Mouse (Mus musculus): ENCODE measurements around the gene Ccng2. TPM values are rescaled to one million over a fixed set of nuclear protein-coding genes. Genes with fewer than 3 reads are reported as not detected.

The Ccng2 gene
- polyA plus RNA-seq, 1 experiment from 2014 or later: 45.3 TPM

GRCm38 (mm10) chr5:93245280-93245679, 21.8 kb upstream of the Ccng2 start:
- Histone ChIP-seq H3K9me3 (no peaks in the 10 kb centered on the region; the same call in 1 of the 2 replicates), H3K36me3 (replicated peaks) (no peaks in the 10 kb centered on the region), H3K27me3 (ENCODE audit: poor library complexity, severe bottlenecking) (no peaks in the 10 kb centered on the region), H3K4me1 (no peaks in the 10 kb centered on the region), H3K4me3 (no peak overlapping the region), H3K27ac (no peak overlapping the region)
- DNase-seq (ENCODE audit: extremely low spot score, low spot score): no peak
- WGBS: 87% methylated on average over 2 of the region's 2 CpGs

GRCm38 (mm10) chr5:93249940-93250578, 17.0 kb upstream of the Ccng2 start:
- no peaks in the 10 kb centered on the region for H3K9me3 ChIP-seq
- no peaks in the 10 kb centered on the region for H3K27me3 ChIP-seq (ENCODE audit: poor library complexity, severe bottlenecking)
- H3K27ac ChIP-seq: no peak overlapping the region
- no peaks in the 10 kb centered on the region for H3K36me3 ChIP-seq (replicated peaks)
- H3K4me1 ChIP-seq: no peaks in the 10 kb centered on the region
- DNase-seq (ENCODE audit: extremely low spot score, low spot score): no peak
- WGBS: 83% methylated on average over 6 of the region's 6 CpGs
- no peak overlapping the region for H3K4me3 ChIP-seq

GRCm38 (mm10) chr5:93251001-93251760, 15.9 kb upstream of the Ccng2 start:
- H3K27ac ChIP-seq: no peak overlapping the region
- H3K27me3 ChIP-seq (ENCODE audit: poor library complexity, severe bottlenecking): no peaks in the 10 kb centered on the region
- H3K4me1 ChIP-seq: no peaks in the 10 kb centered on the region
- 87% methylated on average over 12 of the region's 12 CpGs for WGBS
- H3K9me3 ChIP-seq: no peaks in the 10 kb centered on the region
- no peaks in the 10 kb centered on the region for H3K36me3 ChIP-seq (replicated peaks)
- DNase-seq (ENCODE audit: extremely low spot score, low spot score): no peak
- H3K4me3 ChIP-seq: no peak overlapping the region

- no peak for DNase-seq (ENCODE audit: extremely low spot score, low spot score)
- Histone ChIP-seq H3K9me3 (no peaks in the 10 kb centered on the region), H3K36me3 (replicated peaks) (no peaks in the 10 kb centered on the region), H3K4me1 (no peaks in the 10 kb centered on the region), H3K27me3 (ENCODE audit: poor library complexity, severe bottlenecking) (no peaks in the 10 kb centered on the region), H3K4me3 (no peak overlapping the region), H3K27ac (no peak overlapping the region)
- 86% methylated on average over 5 of the region's 5 CpGs for WGBS
These were observed 11.2 kb upstream of the Ccng2 start for GRCm38 (mm10) chr5:93255759-93256265.

GRCm38 (mm10) chr5:93256820-93257405, 10.1 kb upstream of the Ccng2 start:
- H3K4me1 ChIP-seq: no peaks in the 10 kb centered on the region
- no peaks in the 10 kb centered on the region for H3K36me3 ChIP-seq (replicated peaks)
- no peak overlapping the region for H3K27ac ChIP-seq
- DNase-seq (ENCODE audit: extremely low spot score, low spot score): no peak
- H3K27me3 ChIP-seq (ENCODE audit: poor library complexity, severe bottlenecking): no peaks in the 10 kb centered on the region
- no peaks in the 10 kb centered on the region for H3K9me3 ChIP-seq
- H3K4me3 ChIP-seq: no peak overlapping the region

- H3K4me3 ChIP-seq: no peak overlapping the region
- no peaks in the 10 kb centered on the region for H3K27me3 ChIP-seq (ENCODE audit: poor library complexity, severe bottlenecking)
- H3K9me3 ChIP-seq: no peaks in the 10 kb centered on the region
- no peaks in the 10 kb centered on the region for H3K36me3 ChIP-seq (replicated peaks)
- no peaks in the 10 kb centered on the region for H3K4me1 ChIP-seq
- no peak for DNase-seq (ENCODE audit: extremely low spot score, low spot score)
- H3K27ac ChIP-seq: no peak overlapping the region
These were observed 7.7 kb upstream of the Ccng2 start for GRCm38 (mm10) chr5:93259349-93259748.

- H3K36me3 ChIP-seq (replicated peaks): no peaks in the 10 kb centered on the region
- H3K27me3 ChIP-seq (ENCODE audit: poor library complexity, severe bottlenecking): no peaks in the 10 kb centered on the region
- peaks cover 2% of the 10 kb centered on the region for H3K4me1 ChIP-seq
- no peak overlapping the region for H3K4me3 ChIP-seq
- no peak overlapping the region for H3K27ac ChIP-seq
- DNase-seq (ENCODE audit: extremely low spot score, low spot score): no peak
- 71% methylated on average over 3 of the region's 3 CpGs for WGBS
- H3K9me3 ChIP-seq: no peaks in the 10 kb centered on the region
These were observed 6.1 kb upstream of the Ccng2 start for GRCm38 (mm10) chr5:93260983-93261382.

GRCm38 (mm10) chr5:93262751-93263150, 4.3 kb upstream of the Ccng2 start:
- Histone ChIP-seq H3K9me3 (no peaks in the 10 kb centered on the region), H3K4me3 (no peak overlapping the region), H3K4me1 (peaks cover 10% of the 10 kb centered on the region), H3K27ac (no peak overlapping the region), H3K36me3 (replicated peaks) (no peaks in the 10 kb centered on the region), H3K27me3 (ENCODE audit: poor library complexity, severe bottlenecking) (no peaks in the 10 kb centered on the region)
- no peak for DNase-seq (ENCODE audit: extremely low spot score, low spot score)
- 92% methylated on average over 2 of the region's 2 CpGs for WGBS

GRCm38 (mm10) chr5:93263396-93264075, 3.5 kb upstream of the Ccng2 start:
- 83% methylated on average over 6 of the region's 6 CpGs for WGBS
- DNase-seq (ENCODE audit: extremely low spot score, low spot score): no peak
- Histone ChIP-seq H3K9me3 (no peaks in the 10 kb centered on the region), H3K4me3 (no peak overlapping the region), H3K4me1 (peaks cover 10% of the 10 kb centered on the region), H3K36me3 (replicated peaks) (no peaks in the 10 kb centered on the region), H3K27ac (no peak overlapping the region), H3K27me3 (ENCODE audit: poor library complexity, severe bottlenecking) (no peaks in the 10 kb centered on the region)

- Histone ChIP-seq H3K27me3 (ENCODE audit: poor library complexity, severe bottlenecking) (no peaks in the 10 kb centered on the region), H3K4me1 (peaks cover 15% of the 10 kb centered on the region), H3K36me3 (replicated peaks) (no peaks in the 10 kb centered on the region), H3K4me3 (no peak overlapping the region), H3K27ac (no peak overlapping the region), H3K9me3 (no peaks in the 10 kb centered on the region)
- 80% methylated on average over 1 of the region's 1 CpGs for WGBS
- no peak for DNase-seq (ENCODE audit: extremely low spot score, low spot score)
These were observed 2.8 kb upstream of the Ccng2 start for GRCm38 (mm10) chr5:93264136-93264700.

- H3K27ac ChIP-seq: no peak overlapping the region
- H3K36me3 ChIP-seq (replicated peaks): peaks cover 9% of the 10 kb centered on the region
- peaks cover 26% of the 10 kb centered on the region for H3K4me1 ChIP-seq
- H3K9me3 ChIP-seq: no peaks in the 10 kb centered on the region
- DNase-seq (ENCODE audit: extremely low spot score, low spot score): no peak
- H3K27me3 ChIP-seq (ENCODE audit: poor library complexity, severe bottlenecking): no peaks in the 10 kb centered on the region
- no peak overlapping the region for H3K4me3 ChIP-seq
- WGBS: 88% methylated on average over 7 of the region's 7 CpGs
These were observed 1.8 kb upstream of the Ccng2 start for GRCm38 (mm10) chr5:93265164-93265800.

All from forebrain, embryonic 10.5 days (tissue).